Mouse (Mus musculus): Measurements from ENCODE around the gene Zfp819. TPM values are rescaled to one million over a fixed set of nuclear protein-coding genes. Genes with fewer than 3 reads are reported as not detected.
A peak's percentile ranks its signal among the peaks of the same experiment; 100 is the strongest.

Zfp819 gene
- polyA plus RNA-seq (2015; fragmentation: Nextera tagmentation; extraction: Ambion mirVana): not detected in 2 replicates

DNA sequence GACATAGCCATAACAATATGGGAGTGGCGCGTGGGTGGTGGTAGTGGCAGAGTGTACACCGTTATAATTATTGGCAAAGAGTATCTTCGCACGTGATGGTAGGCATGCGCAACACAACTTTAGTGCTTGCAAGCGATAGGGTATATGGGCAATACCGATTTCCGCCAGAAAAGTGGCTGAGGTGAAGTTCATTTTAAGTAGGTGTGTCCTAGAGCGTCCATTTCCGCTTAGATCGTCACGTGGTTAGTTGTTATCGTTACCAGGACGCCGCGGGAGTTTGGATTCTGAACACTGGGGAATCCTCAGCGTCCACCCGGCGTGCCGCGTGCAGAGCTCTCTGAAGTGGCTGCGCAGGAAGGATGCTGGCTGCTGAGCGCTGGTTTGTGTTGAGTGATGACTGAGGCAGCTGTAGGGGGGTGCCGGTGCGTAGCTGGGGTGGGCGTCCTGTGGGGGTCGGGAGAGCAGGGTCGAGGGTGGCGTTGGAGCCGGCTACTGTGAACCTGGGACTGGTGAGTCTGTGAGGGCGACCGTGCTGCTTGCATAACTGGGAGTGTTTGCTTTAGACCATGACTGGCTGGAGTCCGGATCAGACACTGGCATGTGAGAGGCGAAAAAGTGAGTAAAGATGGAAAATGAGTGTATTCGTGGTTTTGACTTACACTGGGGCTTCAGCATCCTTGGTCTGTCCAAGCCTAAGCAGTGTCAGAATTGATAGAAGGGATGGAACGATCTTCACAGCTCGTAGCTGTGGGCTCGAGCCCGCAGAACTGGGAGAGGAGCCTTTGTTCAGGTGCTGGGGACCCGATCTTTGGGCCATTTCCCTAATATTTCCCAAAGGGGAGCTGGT, at the start of gene Zfp819:
TSS of gene Zfp819 (plus strand) at position 274 of the 847 bp plus-strand sequence.
- Histone ChIP-seq H3K36me3 (no peaks in the 10 kb centered on the region), H3K27me3 (replicated peaks) (0 out of 2 replicates have a peak, but pooled peaks cover 5% of the 10 kb centered on the region), H3K4me3 (replicated peaks) (peak within 1 kb of the TSS; percentile 30), H3K4me2 (peak within 1 kb of the TSS; percentile 71), H3K9ac (no peak within 1 kb of the TSS), H3K27ac (no peak within 1 kb of the TSS), H3K9me3 (no peaks in the 10 kb centered on the region), H3K4me1 (0 out of 2 replicates have a peak, but pooled peaks cover 3% of the 10 kb centered on the region)
- peak; percentile 79 for ATAC-seq (ENCODE audit: insufficient read depth, low FRiP score, low read depth)
- WGBS: 16% methylated on average over 41 of the region's 41 CpGs

DNA sequence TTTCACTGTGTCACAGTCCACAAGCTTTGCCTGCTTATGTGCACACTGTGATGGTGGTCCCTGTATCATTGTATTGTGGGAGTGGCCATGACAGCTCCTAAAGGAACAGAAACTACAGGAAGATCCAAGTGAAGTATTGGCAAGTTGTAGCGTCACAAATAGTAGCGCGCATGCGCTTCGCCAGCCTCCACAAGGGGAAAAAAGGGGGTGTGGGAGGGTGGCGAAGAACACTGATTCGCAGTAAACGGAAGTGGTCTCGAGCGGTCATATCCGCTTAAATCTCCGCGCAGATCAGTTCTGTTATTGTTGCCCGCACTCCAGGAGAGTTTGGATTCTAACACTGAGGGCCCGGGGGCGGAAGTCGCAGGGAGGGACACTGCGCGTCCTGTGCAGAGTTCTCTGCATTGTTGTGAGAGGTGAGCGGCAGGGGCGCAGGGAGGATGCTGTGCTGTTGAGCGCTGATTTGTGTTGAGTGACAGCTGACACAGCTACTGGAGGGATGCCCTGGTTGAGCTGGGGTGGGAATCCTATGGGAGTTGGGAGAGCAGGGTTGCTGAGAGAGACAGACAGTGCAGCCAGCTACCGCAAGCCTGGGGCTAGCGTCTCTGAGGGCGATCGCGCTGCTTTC, 44.8 kb upstream of the Zfp819 start, which contains the start of gene Zfp658:
TSS of gene Zfp658 (plus strand) at position 251 of the 628 bp plus-strand sequence.
- ATAC-seq (ENCODE audit: insufficient read depth, low FRiP score, low read depth): peak; percentile 77
- under 1% methylated on average over 27 of the region's 27 CpGs for WGBS

DNA sequence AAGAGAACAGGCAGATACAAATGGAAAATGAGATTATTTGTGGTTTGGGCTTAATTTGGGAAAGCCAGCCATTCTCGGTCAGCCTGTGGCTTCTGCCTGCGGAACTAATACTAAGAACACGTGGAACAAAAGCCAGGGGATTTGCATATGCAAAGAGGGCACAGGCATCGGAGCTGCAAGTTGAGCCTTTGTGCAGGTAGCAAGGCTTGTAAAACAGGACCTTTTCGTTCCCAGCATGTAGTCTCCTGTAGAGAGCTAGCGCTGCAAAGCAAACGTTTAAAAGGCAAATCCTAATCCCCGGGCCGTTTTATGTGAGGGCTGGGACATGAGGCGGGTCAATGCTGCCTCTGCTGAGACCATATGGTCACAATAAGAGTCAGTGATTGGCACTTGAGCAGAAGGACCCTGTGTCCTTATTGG, 44.3 kb upstream of the Zfp819 start:
- peak overlapping the region; percentile 64 for H3K9ac ChIP-seq
- WGBS: under 1% methylated on average over 10 of the region's 10 CpGs
- H3K27me3 ChIP-seq (replicated peaks): no peaks in the 10 kb centered on the region
- H3K27ac ChIP-seq: peak overlapping the region; percentile 76
- ATAC-seq (ENCODE audit: insufficient read depth, low FRiP score, low read depth): 0 out of 2 replicates have a peak, but pooled peaks have one; percentile 6
- H3K4me1 ChIP-seq: peaks cover 9% of the 10 kb centered on the region; the same call in 1 of the 2 replicates
- H3K9me3 ChIP-seq: no peaks in the 10 kb centered on the region
- H3K36me3 ChIP-seq: peaks cover 2% of the 10 kb centered on the region; the same call in 1 of the 2 replicates
- peak overlapping the region; percentile 83 for H3K4me2 ChIP-seq
- peak overlapping the region; percentile 79 for H3K4me3 ChIP-seq (replicated peaks)

More for the DNA sequence above, 44.8 kb upstream of the Zfp819 start, which contains the start of gene Zfp658:
- Histone ChIP-seq H3K27me3 (replicated peaks) (no peaks in the 10 kb centered on the region), H3K4me2 (peak within 1 kb of the TSS; percentile 83), H3K4me1 (peaks cover 9% of the 10 kb centered on the region; the same call in 1 of the 2 replicates), H3K9me3 (no peaks in the 10 kb centered on the region), H3K9ac (peak within 1 kb of the TSS; percentile 64), H3K4me3 (replicated peaks) (peak within 1 kb of the TSS; percentile 79), H3K27ac (peak within 1 kb of the TSS; percentile 76), H3K36me3 (no peaks in the 10 kb centered on the region)

DNA sequence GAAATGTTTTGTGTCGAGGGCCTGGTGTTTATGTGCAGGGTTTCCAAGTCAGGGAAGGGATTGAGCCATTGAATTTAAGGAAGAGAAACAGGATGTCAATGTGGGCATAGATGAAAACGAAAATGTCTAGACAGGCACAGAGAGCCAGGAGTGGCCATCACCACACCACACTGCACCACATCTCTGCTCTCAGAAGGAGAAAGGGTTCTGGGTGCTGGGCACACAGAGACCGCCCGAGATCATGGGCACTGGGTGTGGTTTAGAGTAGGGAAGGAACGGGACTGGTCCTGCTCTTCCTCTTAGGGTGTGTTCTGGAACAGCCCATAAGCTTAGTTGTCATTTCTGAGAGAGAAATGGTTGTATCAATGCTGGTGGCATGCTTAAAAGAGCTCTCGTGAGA, 43.7 kb upstream of the Zfp819 start:
- H3K9ac ChIP-seq: no peak overlapping the region
- H3K4me1 ChIP-seq: peaks cover 9% of the 10 kb centered on the region; the same call in 1 of the 2 replicates
- no peaks in the 10 kb centered on the region for H3K27me3 ChIP-seq (replicated peaks)
- peak overlapping the region; percentile 79 for H3K4me3 ChIP-seq (replicated peaks)
- H3K27ac ChIP-seq: no peak overlapping the region
- no peak for ATAC-seq (ENCODE audit: insufficient read depth, low FRiP score, low read depth)
- peaks cover 8% of the 10 kb centered on the region; the same call in 1 of the 2 replicates for H3K36me3 ChIP-seq
- H3K9me3 ChIP-seq: no peaks in the 10 kb centered on the region
- 49% methylated on average over 6 of the region's 6 CpGs for WGBS
- H3K4me2 ChIP-seq: peak overlapping the region; percentile 83

DNA sequence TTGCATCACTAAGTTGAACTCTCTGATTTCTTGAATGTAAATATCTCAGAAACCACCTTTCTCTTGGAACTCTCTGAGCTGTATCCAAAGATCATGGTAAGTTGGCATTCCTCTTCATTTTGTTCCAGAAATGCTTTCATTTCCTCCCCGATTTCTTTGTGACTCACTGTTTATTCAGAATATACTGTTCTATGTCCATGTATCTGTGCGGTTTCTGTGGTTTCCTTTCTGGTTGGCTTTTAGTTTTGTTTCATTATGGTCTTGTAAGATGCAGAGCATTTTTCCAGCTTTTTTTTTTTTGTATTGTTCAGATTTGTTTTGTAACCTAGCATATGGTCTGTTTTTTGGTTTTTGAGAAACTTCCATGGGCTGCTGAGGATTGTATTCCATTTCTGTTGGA, 35.8 kb upstream of the Zfp819 start:
- ATAC-seq (ENCODE audit: insufficient read depth, low FRiP score, low read depth): no peak
- Histone ChIP-seq H3K4me3 (replicated peaks) (no peak overlapping the region), H3K27me3 (replicated peaks) (no peaks in the 10 kb centered on the region), H3K4me1 (no peaks in the 10 kb centered on the region), H3K4me2 (no peak overlapping the region), H3K36me3 (peaks cover 35% of the 10 kb centered on the region), H3K9ac (no peak overlapping the region), H3K9me3 (no peaks in the 10 kb centered on the region), H3K27ac (no peak overlapping the region)
- WGBS: 93% methylated on average over 2 of the region's 2 CpGs

DNA sequence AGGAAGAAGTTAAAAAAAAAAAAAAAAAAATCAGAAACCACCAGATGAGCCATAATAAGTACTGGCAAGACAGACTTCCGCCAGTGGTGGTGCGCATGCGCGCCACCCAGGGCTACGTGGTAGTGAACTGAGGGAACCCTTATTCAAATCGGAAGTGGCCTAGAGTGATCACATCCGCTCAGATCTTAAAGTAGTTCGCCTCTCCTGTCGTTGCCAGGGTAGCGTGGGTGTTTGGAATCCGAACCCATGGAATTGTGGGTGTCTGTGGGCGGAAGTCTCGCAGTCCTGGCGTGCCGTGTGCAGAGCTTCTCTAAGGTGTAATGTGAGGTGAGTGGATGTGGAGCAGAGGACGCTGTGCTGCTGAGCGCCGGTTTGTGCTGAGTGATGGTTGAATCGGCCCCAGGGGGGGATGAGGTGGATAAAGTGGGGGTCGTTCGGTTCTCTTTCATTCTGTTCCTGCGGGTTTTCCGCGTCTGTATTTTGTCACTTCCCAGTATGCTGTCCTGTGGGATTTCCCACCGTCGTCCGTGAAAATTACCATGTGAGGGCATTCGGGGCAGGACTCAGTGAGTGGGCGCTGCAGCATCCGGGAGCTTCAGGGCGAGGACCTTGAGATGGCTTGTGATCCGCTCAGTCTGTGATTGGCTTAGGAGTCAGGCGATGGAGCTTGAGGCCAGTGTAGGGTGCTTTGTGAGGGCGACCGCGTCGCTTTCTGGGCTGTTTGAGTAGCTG, 27.4 kb upstream of the Zfp819 start, which contains the start of gene Zfp719:
TSS of gene Zfp719 (plus strand) at position 171 of the 732 bp plus-strand sequence.
- peak within 1 kb of the TSS; percentile 64 for H3K4me2 ChIP-seq
- ATAC-seq (ENCODE audit: insufficient read depth, low FRiP score, low read depth): peak; percentile 97
- H3K9ac ChIP-seq: peak within 1 kb of the TSS; percentile 39
- H3K36me3 ChIP-seq: peaks cover 10% of the 10 kb centered on the region
- under 1% methylated on average over 37 of the region's 37 CpGs for WGBS
- peaks cover 11% of the 10 kb centered on the region for H3K4me1 ChIP-seq
- no peaks in the 10 kb centered on the region for H3K27me3 ChIP-seq (replicated peaks)
- no peaks in the 10 kb centered on the region for H3K9me3 ChIP-seq
- H3K4me3 ChIP-seq (replicated peaks): peak within 1 kb of the TSS; percentile 72
- H3K27ac ChIP-seq: peak within 1 kb of the TSS; percentile 87

DNA sequence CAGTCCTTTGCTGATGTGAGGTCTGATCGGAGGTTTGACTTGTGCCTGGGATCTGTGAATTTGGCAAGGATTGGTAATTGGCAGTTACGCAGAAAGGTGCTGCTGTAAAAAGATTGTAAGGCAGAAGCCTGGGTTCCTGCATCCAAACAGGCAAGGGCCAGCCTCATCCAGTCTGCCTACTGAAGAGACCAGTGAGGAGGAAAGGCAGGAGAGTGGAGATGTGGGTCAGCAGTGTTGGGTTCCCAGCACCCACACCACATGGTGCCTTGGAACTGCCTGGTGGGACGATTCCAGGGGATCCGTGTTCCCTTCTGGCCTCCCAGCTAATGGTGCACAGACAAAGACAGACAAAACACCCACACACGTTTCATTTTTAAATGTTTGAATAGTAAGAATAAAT, 26.4 kb upstream of the Zfp819 start:
- WGBS: 59% methylated on average over 5 of the region's 5 CpGs
- peaks cover 11% of the 10 kb centered on the region for H3K4me1 ChIP-seq
- ATAC-seq (ENCODE audit: insufficient read depth, low FRiP score, low read depth): no peak
- peak overlapping the region; percentile 87; the same call in 1 of the 2 replicates for H3K27ac ChIP-seq
- peak overlapping the region; percentile 72 for H3K4me3 ChIP-seq (replicated peaks)
- peak overlapping the region; percentile 64 for H3K4me2 ChIP-seq
- H3K27me3 ChIP-seq (replicated peaks): no peaks in the 10 kb centered on the region
- H3K9ac ChIP-seq: peak overlapping the region; percentile 27; the same call in 1 of the 2 replicates
- peaks cover 14% of the 10 kb centered on the region for H3K36me3 ChIP-seq
- H3K9me3 ChIP-seq: no peaks in the 10 kb centered on the region

DNA sequence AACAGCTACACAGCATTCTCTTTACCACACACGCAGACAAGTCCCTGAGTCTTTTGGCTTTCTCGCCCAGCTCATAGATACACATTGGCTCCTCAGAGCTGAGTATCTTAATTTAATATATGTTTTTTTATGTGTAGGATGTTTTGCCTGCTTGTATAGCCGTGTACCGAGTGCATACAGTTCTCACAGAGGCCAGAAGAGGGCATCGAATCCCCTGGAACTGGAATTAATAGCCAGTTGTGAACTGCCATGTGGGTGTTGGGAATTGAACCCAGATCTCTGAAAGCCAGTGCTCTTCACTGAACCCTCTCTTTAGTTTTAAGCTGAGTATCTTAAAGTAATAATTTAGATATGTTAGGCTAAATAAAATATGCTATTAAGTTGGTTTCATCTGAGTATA, 22.2 kb upstream of the Zfp819 start:
- 94% methylated on average over 5 of the region's 5 CpGs for WGBS
- H3K4me3 ChIP-seq (replicated peaks): no peak overlapping the region
- H3K9me3 ChIP-seq: no peaks in the 10 kb centered on the region
- peaks cover 11% of the 10 kb centered on the region for H3K4me1 ChIP-seq
- H3K36me3 ChIP-seq: peaks cover 50% of the 10 kb centered on the region
- ATAC-seq (ENCODE audit: insufficient read depth, low FRiP score, low read depth): no peak
- H3K4me2 ChIP-seq: no peak overlapping the region
- no peak overlapping the region for H3K27ac ChIP-seq
- H3K27me3 ChIP-seq (replicated peaks): no peaks in the 10 kb centered on the region
- no peak overlapping the region for H3K9ac ChIP-seq

DNA sequence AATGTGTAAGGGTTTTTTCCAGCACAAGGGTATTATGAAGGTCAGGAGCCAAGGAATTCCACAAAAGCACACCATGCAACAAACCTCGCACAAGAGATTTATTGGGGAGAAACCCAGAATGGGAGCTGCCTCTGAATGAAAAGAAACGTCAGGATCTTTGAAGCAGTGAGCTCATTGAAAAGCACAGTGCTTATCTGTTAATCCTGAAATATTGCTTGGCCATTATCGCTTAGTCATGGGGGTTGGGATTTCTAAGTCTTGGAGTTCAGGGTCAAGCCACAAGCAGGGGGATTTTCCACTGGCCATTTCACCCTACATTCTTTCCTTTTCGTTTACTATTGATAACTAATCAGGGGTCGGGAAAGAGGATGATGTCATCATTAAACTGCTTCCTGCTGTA, 5.1 kb upstream of the Zfp819 start:
- H3K27me3 ChIP-seq (replicated peaks): no peaks in the 10 kb centered on the region
- no peak overlapping the region for H3K27ac ChIP-seq
- H3K4me3 ChIP-seq (replicated peaks): no peak overlapping the region
- no peak overlapping the region for H3K4me2 ChIP-seq
- WGBS: 25% methylated on average over 5 of the region's 5 CpGs
- H3K9ac ChIP-seq: no peak overlapping the region
- H3K4me1 ChIP-seq: no peaks in the 10 kb centered on the region
- ATAC-seq (ENCODE audit: insufficient read depth, low FRiP score, low read depth): no peak
- no peaks in the 10 kb centered on the region for H3K36me3 ChIP-seq
- no peaks in the 10 kb centered on the region for H3K9me3 ChIP-seq

DNA sequence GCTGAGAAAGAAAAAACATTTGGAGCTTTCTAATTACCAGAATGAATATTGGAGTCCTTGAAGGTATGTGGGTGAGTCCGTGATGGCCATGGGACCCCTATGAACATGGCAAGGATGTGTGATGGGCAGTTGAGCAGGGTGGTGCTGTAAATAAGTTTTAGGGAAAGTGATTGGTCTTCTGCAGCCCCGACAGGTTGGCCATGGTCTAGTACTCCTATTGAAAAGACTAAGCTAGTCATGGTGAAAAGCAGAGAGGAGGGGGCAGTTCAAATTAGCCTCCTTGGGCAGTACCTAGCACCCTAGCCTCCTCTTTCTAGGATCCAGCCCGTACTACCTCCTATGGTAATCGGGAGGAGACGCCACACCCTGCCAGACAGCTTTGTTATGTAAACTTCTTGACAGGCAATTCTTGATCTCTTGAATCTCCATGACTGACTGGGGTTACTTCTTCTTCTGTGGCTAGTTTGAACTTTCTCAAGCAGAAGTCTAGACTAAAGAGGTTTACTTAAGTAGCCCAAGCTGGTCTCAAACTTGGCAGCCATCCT, 846 bp downstream of the Zfp819 start:
- Histone ChIP-seq H3K9ac (no peak overlapping the region), H3K4me3 (replicated peaks) (no peak overlapping the region; the same call in 1 of the 2 replicates), H3K27me3 (replicated peaks) (0 out of 2 replicates have a peak, but pooled peaks cover 5% of the 10 kb centered on the region), H3K36me3 (no peaks in the 10 kb centered on the region), H3K4me1 (0 out of 2 replicates have a peak, but pooled peaks cover 3% of the 10 kb centered on the region), H3K9me3 (no peaks in the 10 kb centered on the region), H3K27ac (no peak overlapping the region), H3K4me2 (no peak overlapping the region)
- no peak for ATAC-seq (ENCODE audit: insufficient read depth, low FRiP score, low read depth)
- WGBS: 28% methylated on average over 5 of the region's 5 CpGs

DNA sequence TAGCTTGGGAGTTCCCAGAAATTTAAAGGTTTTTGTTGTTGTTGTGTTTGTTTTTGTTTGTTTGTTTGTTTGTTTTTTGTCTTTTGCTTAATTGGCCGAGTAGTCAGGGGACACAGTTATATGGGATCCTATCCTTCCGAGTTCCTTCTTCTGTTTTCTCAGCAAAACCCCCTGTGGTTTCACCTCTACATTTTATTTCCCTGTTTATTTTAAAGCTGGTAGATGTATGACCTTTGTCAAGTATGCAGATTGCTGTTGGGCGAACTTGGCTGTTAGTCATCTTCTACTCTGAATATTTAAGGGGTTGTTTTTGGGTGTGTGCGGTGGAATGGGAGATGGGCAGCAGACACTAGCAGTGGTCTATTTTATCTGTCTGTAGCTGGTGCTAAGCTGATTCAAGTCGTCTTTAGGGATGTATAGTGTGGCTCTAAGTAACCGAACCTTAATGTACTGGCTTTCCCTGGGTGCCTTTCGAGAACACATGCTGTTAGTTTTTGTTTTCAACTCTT, 1.4 kb downstream of the Zfp819 start:
- Histone ChIP-seq H3K4me1 (0 out of 2 replicates have a peak, but pooled peaks cover 3% of the 10 kb centered on the region), H3K4me3 (replicated peaks) (no peak overlapping the region), H3K4me2 (no peak overlapping the region), H3K27me3 (replicated peaks) (0 out of 2 replicates have a peak, but pooled peaks cover 5% of the 10 kb centered on the region), H3K36me3 (no peaks in the 10 kb centered on the region), H3K9me3 (no peaks in the 10 kb centered on the region), H3K9ac (no peak overlapping the region), H3K27ac (no peak overlapping the region)
- no peak for ATAC-seq (ENCODE audit: insufficient read depth, low FRiP score, low read depth)
- WGBS: 68% methylated on average over 7 of the region's 7 CpGs

Measured in stomach, embryonic 15.5 days (tissue).